Mouse (Mus musculus): ENCODE data around the gene Olfr727.

GRCm38 (mm10) chr14:50122886-50123285 lies at the start of gene Olfr727:
- TF ChIP-seq POLR2A (IDR thresholded peaks at IDR 0.05; ENCODE audit: insufficient read length, low read depth) = no peak
- no peak for TF ChIP-seq TCF12 (IDR thresholded peaks at IDR 0.05; ENCODE audit: insufficient read depth, poor library complexity, severe bottlenecking)
- TF ChIP-seq USF1 (IDR thresholded peaks at IDR 0.05; ENCODE audit: low read depth) = no peak
- no peak for TF ChIP-seq CEBPB (IDR thresholded peaks at IDR 0.05; ENCODE audit: insufficient read depth, poor library complexity, severe bottlenecking)
- TF ChIP-seq E2F4 (IDR thresholded peaks at IDR 0.05; ENCODE audit: insufficient read depth) = no peak
- no peak for TF ChIP-seq SRF (IDR thresholded peaks at IDR 0.05; ENCODE audit: control insufficient read depth, insufficient read length, low read depth)

Measured in myocyte (in vitro differentiated cells).